Mouse (Mus musculus): ENCODE measurements around the gene Fgfr2. TPM values are rescaled to one million over a fixed set of nuclear protein-coding genes. Genes with fewer than 3 reads are reported as not detected.

The Fgfr2 gene
- polyA plus RNA-seq, 1 experiment from 2014 or later, result 47.9 TPM

- H3K36me3 ChIP-seq (ENCODE audit: poor library complexity, severe bottlenecking), result no peaks in the 10 kb centered on the region
- H3K9me3 ChIP-seq (replicated peaks), result no peaks in the 10 kb centered on the region
- H3K4me3 ChIP-seq, result no peak overlapping the region
- no peak for ATAC-seq
- no peak overlapping the region for H3K4me2 ChIP-seq
- peaks cover 14% of the 10 kb centered on the region for H3K4me1 ChIP-seq
- no peaks in the 10 kb centered on the region for H3K27me3 ChIP-seq
- no peak overlapping the region for H3K9ac ChIP-seq
- WGBS, result 60% methylated on average over 3 of the region's 3 CpGs
- H3K27ac ChIP-seq, result peak overlapping the region; percentile 26
These were observed 645.4 kb downstream of the Fgfr2 start for GRCm38 (mm10) chr7:132477753-132478152.

DNA sequence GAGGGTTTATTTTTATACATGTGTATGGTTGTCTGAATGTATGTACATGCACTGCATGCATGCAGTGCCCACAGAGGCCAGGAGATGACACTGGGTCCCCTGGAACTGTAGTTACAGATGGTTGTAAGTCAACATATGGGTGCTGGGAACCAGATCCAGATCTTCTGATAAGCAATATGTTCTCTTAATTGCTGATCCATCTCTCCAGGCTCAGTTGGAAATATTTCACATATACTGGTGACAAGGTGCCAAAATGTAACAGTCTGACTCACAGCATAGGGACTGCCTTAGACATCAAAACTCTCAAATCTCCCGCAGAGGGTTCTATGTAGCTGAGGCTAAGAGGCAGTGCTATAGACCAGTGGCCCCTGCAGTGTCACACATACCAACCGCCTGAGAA, 646.7 kb downstream of the Fgfr2 start:
- Histone ChIP-seq H3K27me3 (no peaks in the 10 kb centered on the region), H3K36me3 (ENCODE audit: poor library complexity, severe bottlenecking) (no peaks in the 10 kb centered on the region), H3K4me2 (no peak overlapping the region), H3K27ac (no peak overlapping the region), H3K9ac (no peak overlapping the region), H3K9me3 (replicated peaks) (no peaks in the 10 kb centered on the region), H3K4me1 (peaks cover 14% of the 10 kb centered on the region), H3K4me3 (no peak overlapping the region)
- no peak for ATAC-seq
- WGBS, result 96% methylated on average over 2 of the region's 2 CpGs

GRCm38 (mm10) chr7:132475069-132475468, 648.1 kb downstream of the Fgfr2 start:
- Histone ChIP-seq H3K4me1 (peaks cover 14% of the 10 kb centered on the region), H3K36me3 (ENCODE audit: poor library complexity, severe bottlenecking) (no peaks in the 10 kb centered on the region), H3K9me3 (replicated peaks) (no peaks in the 10 kb centered on the region), H3K4me3 (no peak overlapping the region), H3K9ac (no peak overlapping the region), H3K27me3 (no peaks in the 10 kb centered on the region), H3K4me2 (no peak overlapping the region), H3K27ac (no peak overlapping the region)
- ATAC-seq, result no peak
- WGBS, result 31% methylated on average over 5 of the region's 5 CpGs

GRCm38 (mm10) chr7:132471327-132471726, 651.8 kb downstream of the Fgfr2 start:
- Histone ChIP-seq H3K4me3 (no peak overlapping the region), H3K36me3 (ENCODE audit: poor library complexity, severe bottlenecking) (no peaks in the 10 kb centered on the region), H3K27ac (no peak overlapping the region), H3K9me3 (replicated peaks) (no peaks in the 10 kb centered on the region), H3K4me1 (no peaks in the 10 kb centered on the region), H3K9ac (no peak overlapping the region), H3K27me3 (no peaks in the 10 kb centered on the region), H3K4me2 (no peak overlapping the region)
- 54% methylated on average over 3 of the region's 3 CpGs for WGBS
- no peak for ATAC-seq

DNA sequence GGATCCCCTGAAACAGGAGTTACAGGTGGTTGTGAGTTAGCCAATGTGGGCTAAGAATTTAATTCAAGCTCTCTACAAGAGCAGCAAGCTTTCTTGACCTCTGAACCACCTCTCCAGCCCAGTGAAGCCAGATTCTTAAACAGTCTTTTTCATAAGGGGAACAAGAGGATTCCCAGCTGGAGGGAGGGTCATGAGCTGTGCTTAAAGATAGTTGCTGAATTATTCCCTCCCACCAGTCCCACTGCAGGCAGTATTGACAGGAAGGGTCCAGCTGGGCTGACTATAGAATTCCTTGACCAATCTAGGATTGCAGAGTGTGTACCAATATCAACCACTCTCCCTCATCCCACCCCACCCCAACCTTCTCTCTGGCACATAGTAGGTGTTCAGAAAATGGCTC, 654.8 kb downstream of the Fgfr2 start:
- no peak overlapping the region for H3K4me2 ChIP-seq
- no peaks in the 10 kb centered on the region for H3K27me3 ChIP-seq
- H3K9me3 ChIP-seq (replicated peaks), result no peaks in the 10 kb centered on the region
- no peaks in the 10 kb centered on the region for H3K36me3 ChIP-seq (ENCODE audit: poor library complexity, severe bottlenecking)
- H3K4me1 ChIP-seq, result no peaks in the 10 kb centered on the region
- no peak overlapping the region for H3K9ac ChIP-seq
- no peak overlapping the region for H3K4me3 ChIP-seq
- no peak for ATAC-seq
- no peak overlapping the region for H3K27ac ChIP-seq

DNA sequence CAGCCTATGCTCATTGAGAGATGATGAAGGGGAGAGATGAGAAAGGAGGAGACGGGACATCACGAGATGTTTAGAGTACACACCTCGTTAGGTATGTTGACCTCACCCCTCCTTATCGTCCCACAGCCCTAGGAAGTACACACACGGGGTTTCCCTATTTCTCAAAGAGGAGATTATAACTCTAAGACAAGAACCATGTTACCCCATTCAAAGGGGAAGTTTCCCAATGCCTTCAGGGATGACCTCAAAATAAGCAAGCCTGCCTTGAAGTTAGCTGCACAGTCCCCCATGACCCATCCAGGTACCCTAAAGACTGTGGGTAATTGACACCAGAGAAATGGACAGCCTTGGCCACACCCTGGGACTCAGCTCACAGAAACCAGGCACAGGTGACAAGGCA, 657.3 kb downstream of the Fgfr2 start:
- Histone ChIP-seq H3K4me1 (no peaks in the 10 kb centered on the region), H3K27me3 (no peaks in the 10 kb centered on the region), H3K36me3 (ENCODE audit: poor library complexity, severe bottlenecking) (no peaks in the 10 kb centered on the region), H3K9me3 (replicated peaks) (no peaks in the 10 kb centered on the region), H3K27ac (no peak overlapping the region), H3K9ac (no peak overlapping the region), H3K4me2 (no peak overlapping the region), H3K4me3 (no peak overlapping the region)
- WGBS, result 76% methylated on average over 5 of the region's 5 CpGs
- no peak for ATAC-seq

GRCm38 (mm10) chr7:132464894-132465293, 658.3 kb downstream of the Fgfr2 start:
- Histone ChIP-seq H3K9ac (no peak overlapping the region), H3K36me3 (ENCODE audit: poor library complexity, severe bottlenecking) (no peaks in the 10 kb centered on the region), H3K9me3 (replicated peaks) (no peaks in the 10 kb centered on the region), H3K27ac (no peak overlapping the region), H3K4me3 (no peak overlapping the region), H3K4me2 (no peak overlapping the region), H3K4me1 (no peaks in the 10 kb centered on the region), H3K27me3 (no peaks in the 10 kb centered on the region)
- 84% methylated on average over 1 of the region's 1 CpGs for WGBS
- ATAC-seq, result no peak

- peaks cover 28% of the 10 kb centered on the region for H3K4me1 ChIP-seq
- H3K4me3 ChIP-seq, result no peak overlapping the region
- H3K36me3 ChIP-seq (ENCODE audit: poor library complexity, severe bottlenecking), result no peaks in the 10 kb centered on the region
- 0 out of 2 replicates have a peak, but pooled peaks cover 4% of the 10 kb centered on the region for H3K27me3 ChIP-seq
- no peak overlapping the region for H3K9ac ChIP-seq
- H3K9me3 ChIP-seq (replicated peaks), result no peaks in the 10 kb centered on the region
- H3K4me2 ChIP-seq, result no peak overlapping the region
- ATAC-seq, result peak; percentile 51; the same call in 1 of the 2 replicates
- H3K27ac ChIP-seq, result peak overlapping the region; percentile 76
- 19% methylated on average over 7 of the region's 7 CpGs for WGBS
These were observed 664.7 kb downstream of the Fgfr2 start for GRCm38 (mm10) chr7:132458493-132458892.

DNA sequence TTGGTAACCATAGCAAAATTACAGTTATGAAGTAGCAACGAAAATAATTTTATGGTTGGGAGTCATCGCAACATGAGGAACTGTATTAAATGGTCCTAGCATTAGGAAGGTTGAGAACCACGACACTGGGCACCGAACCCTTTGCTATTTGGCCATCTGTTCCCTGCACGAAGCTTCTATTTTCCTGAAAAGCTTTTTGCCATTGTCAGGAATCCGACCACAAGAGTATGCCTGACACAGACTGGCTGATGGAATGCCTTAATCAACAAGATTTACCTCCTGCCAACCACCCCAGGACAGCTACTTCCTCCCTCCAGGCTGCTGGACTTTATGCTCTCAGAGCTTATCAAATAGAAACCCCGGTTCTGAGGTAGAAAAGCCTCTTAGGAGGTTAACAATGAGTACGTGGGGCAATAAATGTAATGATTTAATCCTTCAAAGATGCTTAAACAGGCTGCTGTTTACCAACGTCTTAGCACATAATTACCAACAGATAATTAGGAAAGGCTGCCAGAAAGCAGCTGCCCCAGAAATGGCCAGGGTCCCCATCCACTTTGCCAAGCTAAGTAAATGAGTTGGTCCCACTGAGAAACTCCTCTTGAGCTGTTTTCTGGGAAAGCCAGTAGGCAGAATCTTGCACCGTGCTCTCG, 668.0 kb downstream of the Fgfr2 start:
- H3K9me3 ChIP-seq (replicated peaks), result no peaks in the 10 kb centered on the region
- no peak overlapping the region for H3K4me2 ChIP-seq
- H3K9ac ChIP-seq, result no peak overlapping the region
- no peak overlapping the region for H3K27ac ChIP-seq
- H3K36me3 ChIP-seq (ENCODE audit: poor library complexity, severe bottlenecking), result no peaks in the 10 kb centered on the region
- peaks cover 28% of the 10 kb centered on the region for H3K4me1 ChIP-seq
- 0 out of 2 replicates have a peak, but pooled peaks cover 4% of the 10 kb centered on the region for H3K27me3 ChIP-seq
- WGBS, result 22% methylated on average over 11 of the region's 11 CpGs
- no peak overlapping the region for H3K4me3 ChIP-seq
- ATAC-seq, result no peak

DNA sequence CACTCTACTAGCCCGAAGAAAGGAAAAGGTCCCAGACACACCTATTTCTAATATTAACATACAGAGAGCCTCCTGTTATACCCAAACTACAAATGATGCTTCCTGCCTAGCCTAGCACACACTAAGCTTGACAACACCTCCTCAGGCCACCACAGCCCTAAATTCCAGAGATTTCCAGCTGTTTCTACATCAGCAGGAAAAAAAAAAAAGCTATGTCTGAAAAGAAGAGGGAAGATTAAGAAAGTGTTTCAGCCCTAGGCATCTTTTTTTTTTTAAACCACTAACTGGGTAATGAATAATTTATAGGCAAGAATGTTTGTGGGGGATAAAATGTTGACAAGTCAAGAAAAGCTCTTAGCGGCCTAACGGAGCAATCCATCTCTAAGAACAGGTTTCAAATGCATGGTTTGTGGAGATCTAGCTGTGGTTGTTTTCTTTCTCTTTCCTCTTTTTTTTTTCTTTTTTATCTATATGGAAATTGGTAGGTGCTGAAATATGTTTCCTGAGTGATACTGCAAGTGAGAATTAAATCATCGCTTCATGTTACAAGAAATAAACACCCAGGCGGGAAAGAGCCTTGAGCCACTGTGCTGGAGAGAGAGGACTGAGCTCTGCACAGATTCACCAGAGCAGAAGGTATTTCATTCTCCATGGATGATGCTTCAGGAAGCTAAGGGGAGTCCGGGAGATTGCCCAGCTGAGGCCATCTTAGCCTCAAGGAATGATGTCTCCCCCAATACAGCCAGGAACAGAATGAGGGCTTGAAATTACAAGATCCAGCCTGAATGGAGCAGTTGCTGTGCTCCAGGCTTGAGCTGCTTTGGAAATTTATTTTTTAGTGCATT, 673.0 kb downstream of the Fgfr2 start:
- no peak for ATAC-seq
- 70% methylated on average over 6 of the region's 6 CpGs for WGBS
- Histone ChIP-seq H3K36me3 (ENCODE audit: poor library complexity, severe bottlenecking) (no peaks in the 10 kb centered on the region), H3K4me2 (no peak overlapping the region), H3K9ac (no peak overlapping the region), H3K4me3 (no peak overlapping the region), H3K27me3 (0 out of 2 replicates have a peak, but pooled peaks cover 3% of the 10 kb centered on the region), H3K4me1 (peaks cover 2% of the 10 kb centered on the region; the same call in 1 of the 2 replicates), H3K9me3 (replicated peaks) (no peaks in the 10 kb centered on the region), H3K27ac (peak overlapping the region; percentile 25; the same call in 1 of the 2 replicates)

DNA sequence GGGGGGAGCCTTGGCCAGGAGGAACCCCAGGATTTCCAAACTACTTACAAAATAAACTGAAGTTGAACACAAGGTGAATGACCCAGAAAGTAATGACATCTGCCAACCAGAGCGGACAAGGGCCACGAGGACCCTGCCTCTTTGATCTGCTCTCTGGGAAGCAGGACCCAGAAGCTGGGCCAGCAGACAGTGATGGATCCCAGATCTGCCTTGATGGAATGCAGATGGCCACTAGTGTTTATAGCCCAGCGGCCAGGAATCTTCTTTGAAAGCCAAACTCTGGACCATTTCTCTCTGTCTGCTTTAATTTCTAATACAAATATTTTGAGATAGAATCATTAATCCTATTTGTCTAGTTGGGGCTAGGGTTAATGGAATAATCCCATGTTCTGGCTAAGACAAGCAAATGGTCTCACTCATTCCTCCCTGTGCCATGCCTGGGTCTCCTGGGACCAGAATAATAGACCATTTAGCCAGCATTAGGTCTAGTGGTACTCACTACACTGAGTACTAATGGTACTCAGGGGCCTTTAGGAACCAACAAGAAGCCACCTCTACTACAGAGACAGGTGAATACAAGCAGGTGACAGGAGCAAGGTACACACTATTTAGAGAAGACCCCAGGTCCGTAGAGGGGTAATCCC, 674.5 kb downstream of the Fgfr2 start:
- Histone ChIP-seq H3K27me3 (0 out of 2 replicates have a peak, but pooled peaks cover 3% of the 10 kb centered on the region), H3K4me1 (no peaks in the 10 kb centered on the region), H3K4me3 (no peak overlapping the region), H3K4me2 (no peak overlapping the region), H3K36me3 (ENCODE audit: poor library complexity, severe bottlenecking) (no peaks in the 10 kb centered on the region), H3K9ac (no peak overlapping the region), H3K9me3 (replicated peaks) (no peaks in the 10 kb centered on the region), H3K27ac (no peak overlapping the region)
- ATAC-seq, result no peak
- 94% methylated on average over 4 of the region's 4 CpGs for WGBS

GRCm38 (mm10) chr7:132447558-132447957, 675.6 kb downstream of the Fgfr2 start:
- H3K36me3 ChIP-seq (ENCODE audit: poor library complexity, severe bottlenecking), result no peaks in the 10 kb centered on the region
- H3K9ac ChIP-seq, result no peak overlapping the region
- 0 out of 2 replicates have a peak, but pooled peaks cover 3% of the 10 kb centered on the region for H3K27me3 ChIP-seq
- no peak overlapping the region for H3K27ac ChIP-seq
- H3K4me1 ChIP-seq, result no peaks in the 10 kb centered on the region
- no peaks in the 10 kb centered on the region for H3K9me3 ChIP-seq (replicated peaks)
- no peak overlapping the region for H3K4me2 ChIP-seq
- ATAC-seq, result no peak
- 89% methylated on average over 5 of the region's 5 CpGs for WGBS
- H3K4me3 ChIP-seq, result no peak overlapping the region

Data from forebrain, embryonic 13.5 days (tissue).